Mouse (Mus musculus) hindbrain, embryonic 14.5 days (tissue): ENCODE data around the gene Timm23. TPM values are rescaled to one million over a fixed set of nuclear protein-coding genes. Genes with fewer than 3 reads are reported as not detected.

Experiments
- ATAC-seq: fragments of 200-750 bp; cut with Nextera tagmentation; 2 replicates; pipeline ENCODE4 v1.8.0; 2017; ENCODE audit warnings: moderate number of reproducible peaks, mild to moderate bottlenecking, moderate TSS enrichment, moderate library complexity; ENCODE audit not compliant: low FRiP score
- DNase-seq: peaks from one replicate; pipeline ENCODE4 v3.0.0-alpha.2; 2015; ENCODE audit warnings: low spot score
- H3K27ac ChIP-seq: fragments of 300-500 bp; sonication (generic); 2 replicates; pipeline ENCODE4 v1.5.1; 2014; ENCODE audit warnings: mild to moderate bottlenecking, moderate library complexity
- H3K27me3 ChIP-seq: fragments of 300-500 bp; sonication (generic); 2 replicates; pipeline ENCODE4 v1.6.1; 2014; ENCODE audit warnings: mild to moderate bottlenecking, low read length, mixed read lengths; ENCODE audit not compliant: control insufficient read depth, insufficient read depth
- H3K36me3 ChIP-seq: fragments of 300-500 bp; sonication (generic); replicated peaks from 2 replicates; pipeline ENCODE4 v1.6.1; 2014; ENCODE audit not compliant: control insufficient read depth, insufficient read depth
- H3K4me1 ChIP-seq: fragments of 300-500 bp; sonication (generic); replicated peaks from 2 replicates; pipeline ENCODE4 v1.6.1; 2014; ENCODE audit warnings: antibody characterized with exemption, low read length, mixed read lengths; ENCODE audit not compliant: control insufficient read depth, insufficient read depth
- H3K4me2 ChIP-seq: fragments of 300-500 bp; sonication (generic); replicated peaks from 2 replicates; pipeline ENCODE4 v1.6.1; 2014; ENCODE audit warnings: mild to moderate bottlenecking, moderate library complexity
- H3K4me3 ChIP-seq: fragments of 300-500 bp; sonication (generic); replicated peaks from 2 replicates; pipeline ENCODE4 v1.5.1; 2014; ENCODE audit warnings: mild to moderate bottlenecking, low read length
- H3K9ac ChIP-seq: fragments of 300-500 bp; sonication (generic); 2 replicates; pipeline ENCODE4 v1.6.1; 2014
- H3K9me3 ChIP-seq: fragments of 300-500 bp; sonication (generic); 2 replicates; pipeline ENCODE4 v1.6.1; 2016; ENCODE audit warnings: low read length; ENCODE audit not compliant: control insufficient read depth
- WGBS: fragments of 180-500 bp; shearing (Covaris S2); extraction: QIAGEN DNeasy Blood & Tissue Kit; methylation state at CpG from one replicate; pipeline ENCODE4 v1.1.7; 2014; 5-methylcytosine and 5-hydroxymethylcytosine counted together
- polyA plus RNA-seq: library from polyadenylated mRNA; unstranded; fragments of >200 nt; fragmentation: Nextera tagmentation; extraction: Ambion mirVana; gene quantifications from 2 replicates; pipeline ENCODE4 v1.2.1, GENCODE M21; 2014

Gene Timm23
- polyA plus RNA-seq, 1 experiment from 2014 or later, result 244 TPM

GRCm38 (mm10) chr14:32167326-32167725 lies 34.4 kb downstream of the Timm23 start:
- peaks cover 8% of the 10 kb centered on the region; the same call in 1 of the 2 replicates for H3K36me3 ChIP-seq
- WGBS, result 98% methylated on average over 5 of the region's 5 CpGs

GRCm38 (mm10) chr14:32166840-32167239 lies 34.9 kb downstream of the Timm23 start:
- DNase-seq, result no peak
- Histone ChIP-seq H3K4me3 (no peak overlapping the region), H3K36me3 (0 out of 2 replicates have a peak, but pooled peaks cover 4% of the 10 kb centered on the region), H3K9ac (no peak overlapping the region), H3K9me3 (no peaks in the 10 kb centered on the region), H3K27ac (no peak overlapping the region), H3K4me2 (no peak overlapping the region), H3K27me3 (no peaks in the 10 kb centered on the region), H3K4me1 (peaks cover 11% of the 10 kb centered on the region)
- WGBS, result 82% methylated on average over 1 of the region's 1 CpGs
- no peak for ATAC-seq

More at GRCm38 (mm10) chr14:32167326-32167725, 34.4 kb downstream of the Timm23 start:
- no peak for ATAC-seq
- Histone ChIP-seq H3K9me3 (no peaks in the 10 kb centered on the region), H3K4me3 (no peak overlapping the region), H3K4me2 (no peak overlapping the region), H3K27me3 (no peaks in the 10 kb centered on the region), H3K4me1 (peaks cover 11% of the 10 kb centered on the region), H3K9ac (no peak overlapping the region), H3K27ac (no peak overlapping the region)
- no peak for DNase-seq

- Histone ChIP-seq H3K36me3 (0 out of 2 replicates have a peak, but pooled peaks cover 2% of the 10 kb centered on the region), H3K9me3 (no peaks in the 10 kb centered on the region), H3K27me3 (no peaks in the 10 kb centered on the region), H3K9ac (0 out of 2 replicates have a peak overlapping the region, but pooled peaks have one; percentile 66), H3K4me1 (peaks cover 16% of the 10 kb centered on the region), H3K27ac (no peak overlapping the region), H3K4me2 (peak overlapping the region; percentile 98), H3K4me3 (peak overlapping the region; percentile 41; the same call in 1 of the 2 replicates)
- WGBS, result 76% methylated on average over 2 of the region's 2 CpGs
- ATAC-seq, result no peak
- no peak for DNase-seq
Observed at GRCm38 (mm10) chr14:32166062-32166441, 35.6 kb downstream of the Timm23 start.

GRCm38 (mm10) chr14:32165278-32166061 lies 36.2 kb downstream of the Timm23 start:
- peak overlapping the region; percentile 66 for H3K9ac ChIP-seq
- ATAC-seq, result peak; percentile 27; the same call in 1 of the 2 replicates
- peak overlapping the region; percentile 98 for H3K4me2 ChIP-seq
- peaks cover 22% of the 10 kb centered on the region for H3K4me1 ChIP-seq
- no peaks in the 10 kb centered on the region for H3K27me3 ChIP-seq
- peak; percentile 74 for DNase-seq
- H3K36me3 ChIP-seq, result no peaks in the 10 kb centered on the region
- WGBS, result 1% methylated on average over 40 of the region's 42 CpGs
- H3K9me3 ChIP-seq, result no peaks in the 10 kb centered on the region
- H3K27ac ChIP-seq, result 0 out of 2 replicates have a peak overlapping the region, but pooled peaks have one; percentile 38
- peak overlapping the region; percentile 41 for H3K4me3 ChIP-seq

- no peak for DNase-seq
- no peak overlapping the region for H3K27ac ChIP-seq
- H3K27me3 ChIP-seq, result no peaks in the 10 kb centered on the region
- no peak overlapping the region for H3K9ac ChIP-seq
- H3K4me2 ChIP-seq, result no peak overlapping the region
- H3K36me3 ChIP-seq, result no peaks in the 10 kb centered on the region
- no peaks in the 10 kb centered on the region for H3K9me3 ChIP-seq
- peaks cover 24% of the 10 kb centered on the region for H3K4me1 ChIP-seq
- H3K4me3 ChIP-seq, result no peak overlapping the region
- WGBS, result 85% methylated on average over 8 of the region's 8 CpGs
- ATAC-seq, result no peak
Observed at GRCm38 (mm10) chr14:32164173-32165051, 37.3 kb downstream of the Timm23 start.

GRCm38 (mm10) chr14:32163203-32163888 lies 38.4 kb downstream of the Timm23 start:
- no peaks in the 10 kb centered on the region for H3K36me3 ChIP-seq
- H3K9me3 ChIP-seq, result no peaks in the 10 kb centered on the region
- H3K27ac ChIP-seq, result no peak overlapping the region
- no peak overlapping the region for H3K9ac ChIP-seq
- H3K4me2 ChIP-seq, result no peak overlapping the region
- DNase-seq (no peak), ATAC-seq (no peak)
- H3K4me3 ChIP-seq, result no peak overlapping the region
- 93% methylated on average over 11 of the region's 11 CpGs for WGBS
- peaks cover 30% of the 10 kb centered on the region for H3K4me1 ChIP-seq
- H3K27me3 ChIP-seq, result no peaks in the 10 kb centered on the region

GRCm38 (mm10) chr14:32162231-32162630 lies 39.5 kb downstream of the Timm23 start:
- no peak for ATAC-seq
- 95% methylated on average over 5 of the region's 5 CpGs for WGBS
- DNase-seq, result no peak

GRCm38 (mm10) chr14:32161090-32161885 lies 40.4 kb downstream of the Timm23 start:
- Histone ChIP-seq H3K4me3 (no peak overlapping the region), H3K27me3 (no peaks in the 10 kb centered on the region), H3K4me1 (peaks cover 30% of the 10 kb centered on the region), H3K9me3 (no peaks in the 10 kb centered on the region), H3K4me2 (peak overlapping the region; percentile 94), H3K27ac (no peak overlapping the region), H3K36me3 (no peaks in the 10 kb centered on the region), H3K9ac (peak overlapping the region; percentile 97; the same call in 1 of the 2 replicates)
- DNase-seq (no peak), ATAC-seq (no peak)
- 93% methylated on average over 12 of the region's 12 CpGs for WGBS

More at GRCm38 (mm10) chr14:32162231-32162630, 39.5 kb downstream of the Timm23 start:
- Histone ChIP-seq H3K4me2 (no peak overlapping the region), H3K4me3 (no peak overlapping the region), H3K9ac (no peak overlapping the region), H3K4me1 (peaks cover 30% of the 10 kb centered on the region), H3K36me3 (no peaks in the 10 kb centered on the region), H3K9me3 (no peaks in the 10 kb centered on the region), H3K27ac (no peak overlapping the region), H3K27me3 (no peaks in the 10 kb centered on the region)
